Mouse (Mus musculus): ENCODE measurements around the gene Tiam1.

DNA sequence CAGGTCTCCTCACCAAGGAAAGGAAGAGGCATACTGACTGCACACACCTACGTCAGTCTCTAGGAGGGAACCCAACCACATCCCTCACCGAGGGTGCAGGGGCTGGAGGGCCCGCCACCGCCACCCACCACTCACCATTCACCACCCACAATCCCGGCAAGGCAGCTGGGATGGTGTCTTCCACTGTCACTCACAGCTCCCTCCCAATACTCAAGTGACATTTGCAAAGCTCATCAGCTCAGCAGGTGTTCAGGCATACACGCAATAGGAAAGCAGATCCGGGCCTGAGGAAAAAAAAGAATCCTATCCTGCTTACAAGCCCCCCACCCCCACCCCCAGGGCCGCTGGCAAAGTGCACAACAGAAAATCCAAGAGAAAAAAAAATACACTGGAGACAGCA lies 74.4 kb downstream of the Tiam1 start:
- TF ChIP-seq EP300 (IDR thresholded peaks at IDR 0.05; ENCODE audit: low read depth) (no peak), CTCF (IDR thresholded peaks at IDR 0.05; ENCODE audit: low read depth) (no peak)

All from liver, embryonic 14.5 days (tissue).